Mouse (Mus musculus): Measurements from ENCODE around the gene Olfr92.
"Not testable (repeated sequence)": the region's sequence is repeated elsewhere in the genome, so short reads cannot be mapped to it uniquely, and the experiment has no call there.

Gene Olfr92

GRCm38 (mm10) chr17:37119988-37120387 lies at the start of gene Olfr92:
Olfr92 (minus strand) TSS chr17:37120088.
- no peak for DNase-seq (ENCODE audit: low spot score in 2 of 2)

- no peak for DNase-seq (ENCODE audit: low spot score in 2 of 2)
Observed at GRCm38 (mm10) chr17:37161394-37161793, 41.5 kb upstream of the Olfr92 start, which contains the start of gene Olfr93. Olfr93 (minus strand) TSS chr17:37161494.

- not testable (repeated sequence) for DNase-seq (ENCODE audit: low spot score in 2 of 2)
Observed at GRCm38 (mm10) chr17:37131366-37131765, 11.5 kb upstream of the Olfr92 start.

GRCm38 (mm10) chr17:37098178-37098577 lies 21.7 kb downstream of the Olfr92 start, which contains the start of gene Olfr91:
Olfr91 (minus strand) TSS chr17:37098278.
- no peak for DNase-seq (ENCODE audit: low spot score in 2 of 2)

- no peak for DNase-seq (ENCODE audit: low spot score in 2 of 2)
Observed at GRCm38 (mm10) chr17:37093289-37093688, 26.6 kb downstream of the Olfr92 start.

- no peak for DNase-seq (ENCODE audit: low spot score in 2 of 2)
Observed at GRCm38 (mm10) chr17:37092198-37092597, 27.7 kb downstream of the Olfr92 start.

GRCm38 (mm10) chr17:37088399-37088798 lies 31.5 kb downstream of the Olfr92 start, which contains the start of gene Olfr90:
Olfr90 (minus strand) TSS chr17:37088499.
- DNase-seq (ENCODE audit: low spot score in 2 of 2): no peak

- no peak for DNase-seq (ENCODE audit: low spot score in 2 of 2)
Observed at GRCm38 (mm10) chr17:37085545-37085944, 34.3 kb downstream of the Olfr92 start.

- DNase-seq (ENCODE audit: low spot score in 2 of 2): no peak
Observed at GRCm38 (mm10) chr17:37084632-37085031, 35.3 kb downstream of the Olfr92 start.

- DNase-seq (ENCODE audit: low spot score in 2 of 2): peak in 1 of 2 experiments; percentile 17
Observed at GRCm38 (mm10) chr17:37083327-37083726, 36.6 kb downstream of the Olfr92 start.

- no peak for DNase-seq (ENCODE audit: low spot score in 2 of 2)
Observed at GRCm38 (mm10) chr17:37081659-37082058, 38.2 kb downstream of the Olfr92 start.

- no peak for DNase-seq (ENCODE audit: low spot score in 2 of 2)
Observed at GRCm38 (mm10) chr17:37080119-37080518, 39.8 kb downstream of the Olfr92 start.

- DNase-seq (ENCODE audit: low spot score in 2 of 2): no peak
Observed at GRCm38 (mm10) chr17:37078990-37079389, 40.9 kb downstream of the Olfr92 start.

GRCm38 (mm10) chr17:37078193-37078592 lies 41.7 kb downstream of the Olfr92 start:
- DNase-seq (ENCODE audit: low spot score in 2 of 2): no peak

- DNase-seq (ENCODE audit: low spot score in 2 of 2): no peak
Observed at GRCm38 (mm10) chr17:37075766-37076165, 44.1 kb downstream of the Olfr92 start.

- no peak for DNase-seq (ENCODE audit: low spot score in 2 of 2)
Observed at GRCm38 (mm10) chr17:37075181-37075580, 44.7 kb downstream of the Olfr92 start.

- DNase-seq (ENCODE audit: low spot score in 2 of 2): no peak
Observed at GRCm38 (mm10) chr17:37072730-37073276, 47.1 kb downstream of the Olfr92 start.

GRCm38 (mm10) chr17:37072080-37072729 lies 47.7 kb downstream of the Olfr92 start:
- DNase-seq (ENCODE audit: low spot score in 2 of 2): no peak

GRCm38 (mm10) chr17:37070121-37070520 lies 49.8 kb downstream of the Olfr92 start:
- no peak for DNase-seq (ENCODE audit: low spot score in 2 of 2)

GRCm38 (mm10) chr17:37067861-37068260 lies 52.0 kb downstream of the Olfr92 start:
- no peak for DNase-seq (ENCODE audit: low spot score in 2 of 2)

GRCm38 (mm10) chr17:37065993-37066392 lies 53.9 kb downstream of the Olfr92 start:
- no peak for DNase-seq (ENCODE audit: low spot score in 2 of 2)

- no peak for DNase-seq (ENCODE audit: low spot score in 2 of 2)
Observed at GRCm38 (mm10) chr17:37063686-37064495, 56.0 kb downstream of the Olfr92 start.

- DNase-seq (ENCODE audit: low spot score in 2 of 2): no peak
Observed at GRCm38 (mm10) chr17:37063063-37063462, 56.8 kb downstream of the Olfr92 start.
